Mouse (Mus musculus) cerebellum, adult 18-20 months (tissue): ENCODE data around the gene Gm20736.
"Not testable (repeated sequence)": the region's sequence is repeated elsewhere in the genome, so short reads cannot be mapped to it uniquely, and the experiment has no call there.

ENCODE experiments used
- DNase-seq, 2 experiments: peaks; one replicate each; pipeline ENCODE4 v3.0.0; 2021

Gm20736 gene

GRCm38 (mm10) chrY:65377390-65377789, at the start of gene Gm20736:
TSS of gene Gm20736 (plus strand) at chrY:65377690.
- not testable (repeated sequence) for DNase-seq
